Mouse (Mus musculus) G1E (cell line): ENCODE data around the gene Vnn3.

Source experiments
- CTCF ChIP-seq: IDR thresholded peaks from 2 replicates; pipeline ENCODE4 v1.5.1; 2012; ENCODE audit warnings: low read depth, low read length, inconsistent platforms, mixed read lengths
- GATA1 ChIP-seq: IDR thresholded peaks from 2 replicates; pipeline ENCODE4 v1.6.1; 2012; ENCODE audit warnings: borderline replicate concordance, low read length, inconsistent platforms, mixed read lengths
- GATA2 ChIP-seq: IDR thresholded peaks from 2 replicates; pipeline ENCODE4 v1.6.1; 2012; ENCODE audit warnings: low read depth, low read length, inconsistent platforms, borderline replicate concordance
- POLR2AphosphoS5 ChIP-seq: IDR thresholded peaks from 2 replicates; pipeline ENCODE4 v1.6.1; 2012; ENCODE audit warnings: low read depth, low read length, inconsistent platforms; ENCODE audit not compliant: insufficient replicate concordance
- TAL1 ChIP-seq: conservative IDR thresholded peaks from 2 replicates; pipeline ENCODE4 v1.6.1; 2012; ENCODE audit warnings: low read depth, low read length, inconsistent platforms, mixed read lengths

- no peak for TF ChIP-seq TAL1
- no peak for TF ChIP-seq CTCF
- TF ChIP-seq POLR2AphosphoS5 = no peak
- no peak for TF ChIP-seq GATA1
- TF ChIP-seq GATA2 = no peak
Observed at GRCm38 (mm10) chr10:23802911-23803310, 48.4 kb upstream of the Vnn3 start.
